Mouse (Mus musculus): ENCODE results near the gene Ptpru. TPM values are rescaled to one million over a fixed set of nuclear protein-coding genes. Genes with fewer than 3 reads are reported as not detected.
"Not testable (repeated sequence)": the region's sequence is repeated elsewhere in the genome, so short reads cannot be mapped to it uniquely, and the experiment has no call there.

The Ptpru gene
- polyA plus RNA-seq, 1 experiment from 2014 or later = 31.1 TPM

DNA sequence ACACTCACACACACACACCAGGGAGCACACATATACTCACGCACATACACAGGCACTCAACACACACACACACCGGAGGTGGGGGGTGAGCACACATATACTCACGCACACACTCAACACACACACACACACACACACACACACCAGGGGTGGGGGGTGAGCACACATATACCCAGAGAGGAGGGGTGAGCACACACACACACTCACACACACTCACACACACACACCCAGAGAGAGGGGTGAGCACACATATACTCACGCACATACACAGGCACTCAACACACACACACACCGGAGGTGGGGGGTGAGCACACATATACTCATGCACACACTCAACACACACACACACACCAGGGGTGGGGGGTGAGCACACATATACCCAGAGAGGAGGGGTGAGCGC is 33.4 kb downstream of the Ptpru start:
- not testable (repeated sequence) for H3K4me1 ChIP-seq; H3K27me3 ChIP-seq; H3K27ac ChIP-seq; H3K9me3 ChIP-seq (replicated peaks); H3K4me3 ChIP-seq; H3K4me2 ChIP-seq; H3K9ac ChIP-seq; ATAC-seq
- WGBS = 94% methylated on average over 4 of the region's 6 CpGs
- H3K36me3 ChIP-seq (ENCODE audit: poor library complexity, severe bottlenecking) = peaks cover 27% of the 10 kb centered on the region

DNA sequence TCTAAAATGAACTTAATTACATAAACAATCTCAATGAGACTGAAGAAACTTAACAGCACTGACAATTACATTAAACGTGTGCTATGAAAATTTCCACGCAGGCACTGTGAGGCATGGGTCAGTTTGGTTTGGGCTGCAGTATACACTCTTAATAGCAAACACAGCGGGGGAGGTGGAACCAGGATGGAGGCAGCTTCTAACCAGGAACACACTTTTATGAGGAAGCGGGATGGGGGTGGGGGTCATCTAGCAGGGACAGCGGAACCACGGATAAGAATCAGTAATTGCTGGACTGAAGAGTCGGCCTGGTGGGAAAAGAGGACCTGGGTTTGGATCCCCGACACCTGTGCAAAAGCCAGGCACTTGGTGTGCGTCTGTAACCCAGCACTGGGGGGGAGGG is 34.2 kb downstream of the Ptpru start:
- Histone ChIP-seq H3K9me3 (replicated peaks) (no peaks in the 10 kb centered on the region), H3K27me3 (no peaks in the 10 kb centered on the region), H3K9ac (no peak overlapping the region), H3K4me1 (no peaks in the 10 kb centered on the region), H3K27ac (no peak overlapping the region), H3K4me2 (no peak overlapping the region), H3K4me3 (no peak overlapping the region), H3K36me3 (ENCODE audit: poor library complexity, severe bottlenecking) (peaks cover 27% of the 10 kb centered on the region)
- no peak for ATAC-seq
- 84% methylated on average over 9 of the region's 9 CpGs for WGBS

DNA sequence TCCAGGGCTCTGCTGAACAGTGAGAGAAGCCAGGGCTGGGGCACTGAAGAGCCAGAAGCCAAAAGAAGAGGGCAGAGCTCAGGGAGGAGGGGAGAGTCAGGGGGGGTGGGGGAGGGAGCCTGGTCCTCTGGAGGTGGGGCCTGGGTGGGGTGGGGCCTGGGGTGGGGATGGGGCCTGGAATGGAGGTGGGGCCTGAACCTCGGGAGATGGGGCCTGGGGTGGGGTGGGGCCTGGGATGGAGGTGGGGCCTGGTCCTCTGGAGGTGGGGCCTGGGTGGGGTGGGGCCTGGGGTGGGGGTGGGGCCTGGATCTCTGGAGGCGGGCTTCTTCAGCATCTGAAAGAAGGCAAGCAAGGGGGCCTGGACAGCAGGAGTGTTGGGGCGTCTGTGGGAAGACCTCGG is 39.1 kb downstream of the Ptpru start:
- Histone ChIP-seq H3K9me3 (replicated peaks) (no peaks in the 10 kb centered on the region), H3K27me3 (no peaks in the 10 kb centered on the region), H3K9ac (no peak overlapping the region), H3K27ac (no peak overlapping the region), H3K4me2 (no peak overlapping the region), H3K36me3 (ENCODE audit: poor library complexity, severe bottlenecking) (peaks cover 35% of the 10 kb centered on the region), H3K4me1 (no peaks in the 10 kb centered on the region), H3K4me3 (no peak overlapping the region)
- no peak for ATAC-seq
- 26% methylated on average over 3 of the region's 4 CpGs for WGBS

DNA sequence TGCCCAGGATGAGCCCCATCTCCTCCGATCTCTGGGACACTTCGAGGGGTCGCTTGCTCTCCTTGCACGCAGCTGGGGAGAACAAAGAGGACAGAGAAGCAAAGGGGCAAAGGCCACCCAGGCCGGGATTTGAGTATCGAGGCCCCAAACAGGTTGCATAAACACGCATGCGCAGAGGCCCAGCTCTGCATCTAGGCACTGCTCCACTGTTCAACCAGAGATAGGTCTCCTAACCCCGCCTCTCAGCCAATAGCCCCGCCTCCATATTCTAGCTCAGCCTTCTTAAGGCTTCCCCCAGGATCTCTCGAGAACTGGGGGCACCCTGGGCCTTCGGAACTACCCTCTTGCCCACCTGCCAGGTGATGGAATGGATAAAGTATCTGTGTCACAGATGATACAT is 40.2 kb downstream of the Ptpru start:
- Histone ChIP-seq H3K9me3 (replicated peaks) (no peaks in the 10 kb centered on the region), H3K4me3 (no peak overlapping the region), H3K4me2 (no peak overlapping the region), H3K27ac (no peak overlapping the region), H3K36me3 (ENCODE audit: poor library complexity, severe bottlenecking) (peaks cover 41% of the 10 kb centered on the region), H3K27me3 (no peaks in the 10 kb centered on the region), H3K9ac (no peak overlapping the region), H3K4me1 (no peaks in the 10 kb centered on the region)
- ATAC-seq = no peak
- WGBS = 54% methylated on average over 12 of the region's 12 CpGs

DNA sequence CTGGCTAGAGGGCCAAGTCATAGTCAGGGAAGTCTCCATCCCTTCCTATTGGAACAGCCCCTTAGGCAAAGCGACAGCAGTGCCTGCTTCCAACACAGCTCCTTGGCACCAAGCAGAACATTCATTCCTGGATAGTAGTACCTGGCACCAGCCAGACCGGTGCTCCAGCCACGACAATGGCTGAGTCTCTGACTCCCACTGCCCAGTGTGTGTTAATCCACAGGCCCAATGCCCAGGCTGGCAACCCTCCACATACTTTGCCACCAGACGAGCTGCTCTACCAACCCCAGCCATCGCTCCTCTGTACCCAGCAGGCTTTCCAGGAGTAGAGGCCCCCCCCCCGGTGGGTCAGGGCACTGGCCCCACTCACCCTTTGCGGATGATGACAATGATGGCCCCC is 40.6 kb downstream of the Ptpru start:
- H3K36me3 ChIP-seq (ENCODE audit: poor library complexity, severe bottlenecking) = peaks cover 37% of the 10 kb centered on the region
- H3K4me1 ChIP-seq = no peaks in the 10 kb centered on the region
- no peak overlapping the region for H3K9ac ChIP-seq
- no peaks in the 10 kb centered on the region for H3K9me3 ChIP-seq (replicated peaks)
- H3K4me3 ChIP-seq = no peak overlapping the region
- H3K27ac ChIP-seq = no peak overlapping the region
- no peaks in the 10 kb centered on the region for H3K27me3 ChIP-seq
- 65% methylated on average over 7 of the region's 7 CpGs for WGBS
- no peak for ATAC-seq
- H3K4me2 ChIP-seq = no peak overlapping the region

DNA sequence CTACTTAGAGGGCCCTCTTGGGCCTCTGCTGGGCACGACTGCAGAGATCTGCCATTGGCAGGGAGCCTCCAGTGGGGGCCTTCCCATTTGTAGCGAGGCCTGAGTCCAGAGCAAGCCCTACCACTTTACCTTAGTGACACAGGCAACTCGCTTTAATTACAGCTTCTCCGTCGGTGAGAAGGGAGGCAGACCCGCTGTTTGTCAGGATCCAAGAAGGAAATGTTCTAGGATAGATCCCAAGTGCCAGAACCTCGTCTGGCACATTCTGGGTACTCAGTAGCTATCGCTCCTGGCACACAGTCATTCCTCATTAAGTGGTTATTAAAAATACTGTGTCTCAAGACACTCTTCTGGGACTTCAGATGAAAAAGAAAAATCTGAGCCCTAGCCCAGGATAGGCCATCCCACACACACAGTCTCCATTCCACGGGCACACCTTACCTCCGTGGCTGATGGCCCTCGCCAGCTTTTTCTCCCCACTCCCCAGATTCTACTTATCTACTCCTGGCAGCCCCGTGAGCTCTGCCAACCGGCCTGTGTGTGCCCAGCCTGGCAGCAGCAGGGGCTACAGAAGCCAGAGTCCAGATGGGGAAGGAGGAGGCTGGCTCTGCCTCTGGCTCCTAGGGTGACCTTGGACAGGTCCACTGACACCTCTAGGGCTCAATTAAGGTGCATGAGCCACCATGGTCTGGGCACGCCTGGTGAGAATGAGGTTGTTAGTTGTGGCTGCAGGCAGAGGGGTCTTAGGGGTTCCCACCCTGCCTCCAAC is 41.6 kb downstream of the Ptpru start:
- WGBS = 72% methylated on average over 14 of the region's 14 CpGs
- no peaks in the 10 kb centered on the region for H3K27me3 ChIP-seq
- peak overlapping the region; percentile 35 for H3K27ac ChIP-seq
- no peak overlapping the region for H3K4me3 ChIP-seq
- no peak overlapping the region for H3K4me2 ChIP-seq
- H3K9me3 ChIP-seq (replicated peaks) = no peaks in the 10 kb centered on the region
- H3K9ac ChIP-seq = no peak overlapping the region
- peaks cover 32% of the 10 kb centered on the region; the same call in 1 of the 2 replicates for H3K36me3 ChIP-seq (ENCODE audit: poor library complexity, severe bottlenecking)
- ATAC-seq = no peak
- no peaks in the 10 kb centered on the region for H3K4me1 ChIP-seq

DNA sequence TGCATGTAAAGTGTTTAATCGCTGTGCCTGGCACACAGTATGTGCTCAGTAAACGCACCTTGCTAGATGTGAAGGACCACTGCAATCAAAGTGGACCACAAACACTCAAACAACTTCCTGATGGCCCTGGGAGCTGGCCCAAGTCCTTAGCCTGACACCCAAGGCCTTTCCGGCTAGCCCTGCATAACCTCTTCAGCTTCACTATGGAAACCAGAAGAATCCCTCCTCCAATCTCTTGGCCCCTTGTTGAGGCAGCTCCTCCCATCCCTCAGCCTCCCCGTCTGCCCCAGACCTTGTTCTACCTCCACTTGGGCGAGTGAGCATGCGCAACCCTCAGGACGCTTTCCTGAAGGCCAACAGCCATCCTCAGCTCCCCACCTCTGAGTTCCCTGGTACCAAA is 51.3 kb downstream of the Ptpru start:
- Histone ChIP-seq H3K4me1 (peaks cover 7% of the 10 kb centered on the region; the same call in 1 of the 2 replicates), H3K27ac (no peak overlapping the region), H3K9me3 (replicated peaks) (no peaks in the 10 kb centered on the region), H3K4me3 (no peak overlapping the region), H3K9ac (no peak overlapping the region), H3K27me3 (no peaks in the 10 kb centered on the region), H3K4me2 (no peak overlapping the region), H3K36me3 (ENCODE audit: poor library complexity, severe bottlenecking) (peaks cover 44% of the 10 kb centered on the region)
- WGBS = 81% methylated on average over 7 of the region's 7 CpGs
- no peak for ATAC-seq

DNA sequence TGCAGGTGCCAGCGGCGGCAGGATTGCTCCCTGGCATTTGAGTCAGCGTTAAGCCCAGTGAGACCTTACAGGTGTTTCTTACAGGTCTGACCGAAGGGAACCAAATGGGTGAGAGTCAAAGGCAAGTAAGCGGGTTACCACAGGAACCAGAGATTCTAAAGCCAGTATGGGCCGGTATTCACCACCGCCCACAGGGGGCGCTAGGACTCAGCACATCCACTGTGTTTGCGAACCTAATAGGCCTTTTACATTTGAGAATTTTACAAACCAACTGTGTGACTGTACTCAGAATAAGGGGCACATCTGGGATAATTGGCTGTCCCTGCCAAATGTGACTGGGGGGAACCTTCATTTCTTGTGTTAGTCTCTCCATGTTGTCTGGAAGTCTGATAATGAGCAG is 54.1 kb downstream of the Ptpru start:
- no peak overlapping the region for H3K9ac ChIP-seq
- no peaks in the 10 kb centered on the region for H3K9me3 ChIP-seq (replicated peaks)
- WGBS = 16% methylated on average over 9 of the region's 9 CpGs
- peaks cover 32% of the 10 kb centered on the region for H3K36me3 ChIP-seq (ENCODE audit: poor library complexity, severe bottlenecking)
- no peak overlapping the region for H3K4me2 ChIP-seq
- H3K4me3 ChIP-seq = no peak overlapping the region
- H3K27me3 ChIP-seq = no peaks in the 10 kb centered on the region
- H3K27ac ChIP-seq = no peak overlapping the region
- peaks cover 18% of the 10 kb centered on the region for H3K4me1 ChIP-seq
- ATAC-seq = no peak

DNA sequence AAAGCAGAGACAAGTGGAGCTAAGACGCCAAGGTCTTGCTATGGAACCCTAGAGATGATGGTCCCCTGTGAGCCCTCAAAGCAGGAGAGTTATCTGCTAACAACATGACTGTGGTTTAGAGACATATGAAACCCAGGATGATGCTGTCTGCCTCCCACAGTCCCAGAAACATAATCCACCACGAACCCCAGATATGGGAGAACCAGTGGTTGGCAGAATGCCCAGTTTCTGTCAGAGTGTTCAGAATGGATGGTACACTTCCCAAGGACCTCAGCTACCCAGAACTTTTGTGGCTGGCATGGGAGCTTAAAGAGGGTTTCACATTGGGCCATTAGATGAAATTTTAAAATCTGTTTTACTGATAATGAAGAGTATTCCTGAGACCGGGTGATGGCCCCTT is 57.1 kb downstream of the Ptpru start:
- Histone ChIP-seq H3K4me1 (peaks cover 18% of the 10 kb centered on the region), H3K9me3 (replicated peaks) (no peaks in the 10 kb centered on the region), H3K9ac (no peak overlapping the region), H3K27me3 (no peaks in the 10 kb centered on the region), H3K27ac (no peak overlapping the region), H3K4me3 (no peak overlapping the region), H3K4me2 (no peak overlapping the region), H3K36me3 (ENCODE audit: poor library complexity, severe bottlenecking) (0 out of 2 replicates have a peak, but pooled peaks cover 7% of the 10 kb centered on the region)
- ATAC-seq = no peak
- 56% methylated on average over 3 of the region's 3 CpGs for WGBS

DNA sequence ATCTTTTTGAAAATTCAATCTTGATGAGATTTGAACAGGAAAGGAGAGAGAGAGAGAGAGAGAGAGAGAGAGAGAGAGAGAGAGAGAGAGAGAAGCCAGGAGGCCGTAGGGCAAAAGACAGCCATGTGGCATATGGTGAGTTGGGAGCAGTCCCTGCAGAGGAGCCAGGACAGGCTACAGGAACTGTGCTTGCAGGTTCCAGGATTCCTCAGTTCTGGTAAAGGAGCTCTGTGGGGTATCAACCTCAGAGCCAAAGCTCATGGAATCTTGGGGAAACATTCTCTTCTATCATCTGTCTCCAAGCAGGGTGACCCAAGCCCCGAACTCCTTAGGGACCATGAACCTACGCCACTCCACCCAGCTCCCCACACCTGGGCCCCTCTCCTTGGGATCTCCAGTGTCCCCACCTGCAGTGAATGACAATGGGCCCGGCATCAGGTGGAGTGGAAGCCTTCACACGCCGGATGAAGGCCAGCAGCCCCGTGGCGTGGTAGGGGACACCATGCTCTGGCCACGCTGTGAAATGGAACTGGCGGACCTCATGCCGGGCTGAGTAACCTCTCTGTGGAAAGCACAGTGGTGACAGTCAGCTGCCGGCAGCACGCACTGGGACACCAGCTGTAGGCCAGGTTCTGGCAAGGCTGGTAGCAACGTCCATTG is 59.3 kb downstream of the Ptpru start:
- H3K9ac ChIP-seq = no peak overlapping the region
- WGBS = 87% methylated on average over 14 of the region's 14 CpGs
- H3K27me3 ChIP-seq = no peaks in the 10 kb centered on the region
- peaks cover 18% of the 10 kb centered on the region for H3K4me1 ChIP-seq
- ATAC-seq = no peak
- H3K4me3 ChIP-seq = no peak overlapping the region
- no peaks in the 10 kb centered on the region for H3K9me3 ChIP-seq (replicated peaks)
- H3K27ac ChIP-seq = no peak overlapping the region
- peaks cover 21% of the 10 kb centered on the region for H3K36me3 ChIP-seq (ENCODE audit: poor library complexity, severe bottlenecking)
- no peak overlapping the region for H3K4me2 ChIP-seq

DNA sequence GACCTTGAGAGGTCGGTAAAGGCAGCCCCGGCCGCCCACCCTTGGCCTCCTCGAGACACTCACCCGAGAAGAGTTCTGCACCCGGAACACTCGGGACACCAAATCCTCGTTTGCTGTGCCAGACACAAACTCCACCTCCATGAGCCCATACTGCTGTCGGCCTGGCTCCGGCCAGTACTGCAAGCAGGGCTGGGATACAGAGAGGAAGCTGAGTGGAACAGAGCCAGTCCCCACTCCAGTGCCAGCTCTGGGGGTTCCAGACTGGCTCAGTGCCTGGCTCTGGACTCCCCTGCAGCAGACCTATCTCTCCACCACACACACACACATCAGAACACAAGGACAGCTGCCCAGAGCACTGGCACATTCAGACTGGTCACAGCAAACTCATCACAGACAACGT is 66.7 kb downstream of the Ptpru start:
- Histone ChIP-seq H3K4me3 (no peak overlapping the region), H3K36me3 (ENCODE audit: poor library complexity, severe bottlenecking) (peaks cover 70% of the 10 kb centered on the region), H3K4me2 (no peak overlapping the region), H3K9me3 (replicated peaks) (no peaks in the 10 kb centered on the region), H3K4me1 (no peaks in the 10 kb centered on the region), H3K27ac (no peak overlapping the region), H3K27me3 (no peaks in the 10 kb centered on the region), H3K9ac (no peak overlapping the region)
- ATAC-seq = no peak
- WGBS = 86% methylated on average over 11 of the region's 11 CpGs

DNA sequence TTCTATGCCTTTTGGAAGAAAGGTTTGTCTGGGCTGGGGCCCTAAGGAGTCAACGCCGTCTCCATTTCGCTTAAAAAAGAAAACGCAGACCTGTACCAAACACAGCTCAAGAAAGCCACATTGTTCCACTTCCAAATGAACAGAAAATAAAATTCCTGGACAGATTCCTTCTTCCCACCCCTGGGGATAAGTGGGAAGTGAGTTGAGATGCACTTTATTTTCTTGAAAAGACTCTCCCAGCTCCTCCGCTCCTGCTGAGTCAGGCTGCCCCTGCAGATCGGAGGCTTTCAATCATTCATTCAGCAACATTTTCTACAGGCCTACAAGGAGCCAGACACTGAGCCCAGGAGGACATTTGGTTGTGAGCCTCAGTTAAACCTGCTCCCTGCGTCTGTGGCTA is 74.2 kb downstream of the Ptpru start:
- Histone ChIP-seq H3K4me1 (no peaks in the 10 kb centered on the region; the same call in 1 of the 2 replicates), H3K9ac (no peak overlapping the region), H3K27me3 (no peaks in the 10 kb centered on the region), H3K36me3 (ENCODE audit: poor library complexity, severe bottlenecking) (peaks cover 15% of the 10 kb centered on the region), H3K4me3 (no peak overlapping the region), H3K4me2 (no peak overlapping the region), H3K9me3 (replicated peaks) (no peaks in the 10 kb centered on the region), H3K27ac (no peak overlapping the region)
- ATAC-seq = no peak
- WGBS = 88% methylated on average over 7 of the region's 7 CpGs
